Mouse (Mus musculus) monocyte, adult 5-6 weeks (primary cell): Measurements from ENCODE around the gene Kctd20. TPM values are rescaled to one million over a fixed set of nuclear protein-coding genes. Genes with fewer than 3 reads are reported as not detected.

Experiments used
- ATAC-seq: fragments of 153-309, 156-312 bp; replicated peaks from 2 replicates; pipeline ENCODE4 v1.8.0; 2017; ENCODE audit warnings: mild to moderate bottlenecking; ENCODE audit not compliant: low TSS enrichment, insufficient number of reproducible peaks, severe bottlenecking, poor library complexity, low FRiP score
- total RNA-seq: library from RNA; stranded (forward); fragments of 200-1000, 200-491, 200-594 nt; gene quantifications from 3 replicates; pipeline ENCODE4 v1.2.3, GENCODE M21; 2017

The Kctd20 gene
- total RNA-seq, 1 experiment from 2014 or later: 95.1 TPM

DNA sequence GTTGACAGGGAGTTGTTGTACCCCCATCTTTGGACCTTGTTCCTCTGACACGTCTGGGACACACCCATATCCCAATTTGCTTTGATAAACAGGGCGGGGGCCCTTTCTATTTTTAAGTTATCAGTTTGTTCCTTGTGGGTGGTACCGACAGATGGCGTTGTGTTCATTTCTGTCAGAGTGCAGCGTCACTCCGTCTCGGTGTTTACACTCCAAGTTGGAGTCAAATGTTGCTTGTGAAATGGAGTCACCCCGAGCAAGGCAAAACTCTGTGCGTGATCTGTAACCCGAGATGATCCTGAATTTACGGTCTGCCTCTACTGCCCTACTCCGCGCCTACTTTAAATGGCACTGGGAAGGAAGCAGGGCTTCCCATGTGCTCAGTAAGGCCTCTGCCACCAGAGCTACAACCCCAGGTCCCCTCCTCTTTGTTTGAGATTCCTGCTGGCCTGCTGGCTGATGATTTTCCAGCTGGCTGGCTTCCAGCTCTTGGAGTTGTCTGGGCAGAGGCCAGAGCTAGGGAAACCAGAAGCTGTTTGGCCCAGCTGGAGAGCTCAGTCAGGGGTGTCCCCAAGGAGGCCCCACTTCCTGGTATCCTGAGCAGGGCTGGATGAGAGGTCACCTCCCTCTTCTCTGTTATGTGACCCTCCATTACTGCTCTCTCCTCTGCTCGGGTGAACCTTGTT is 21.2 kb upstream of the Kctd20 start:
- peak; percentile 51 for ATAC-seq

DNA sequence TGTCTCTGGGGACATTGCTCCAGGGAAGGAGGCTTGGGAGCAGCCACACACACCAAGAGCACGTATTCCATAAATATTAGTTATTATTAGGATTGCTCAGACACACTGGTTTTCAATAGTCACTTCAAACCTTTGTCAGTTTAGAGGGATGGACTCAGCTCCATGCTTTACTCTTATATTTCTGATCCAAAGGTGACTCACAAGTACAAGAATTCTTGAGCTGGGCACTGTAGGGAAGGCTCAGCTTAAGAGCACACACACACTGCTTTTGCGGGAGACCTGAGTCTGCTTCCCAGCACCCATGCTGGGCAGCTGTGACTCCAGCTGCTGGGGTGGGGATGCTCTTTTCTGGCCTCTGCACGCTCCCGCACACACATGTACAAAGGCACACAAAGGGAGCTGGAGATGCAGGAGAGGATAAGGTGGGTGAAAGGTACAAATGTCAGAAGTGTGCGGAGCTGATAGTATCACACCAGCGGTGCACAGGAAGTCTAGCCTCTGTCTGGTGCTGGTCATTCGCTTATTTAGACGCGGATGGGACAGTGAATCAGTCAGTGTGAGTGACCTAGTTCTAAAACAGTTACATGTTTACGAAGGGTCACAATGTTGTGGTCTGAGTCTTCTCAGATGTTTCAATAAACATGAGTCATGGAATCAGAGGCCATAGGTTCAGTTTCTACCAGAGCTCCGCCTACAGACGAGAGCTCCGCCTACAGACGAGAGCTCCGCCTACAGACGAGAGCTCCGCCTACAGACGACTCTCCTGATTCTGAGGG is 20.1 kb upstream of the Kctd20 start:
- ATAC-seq: no peak

DNA sequence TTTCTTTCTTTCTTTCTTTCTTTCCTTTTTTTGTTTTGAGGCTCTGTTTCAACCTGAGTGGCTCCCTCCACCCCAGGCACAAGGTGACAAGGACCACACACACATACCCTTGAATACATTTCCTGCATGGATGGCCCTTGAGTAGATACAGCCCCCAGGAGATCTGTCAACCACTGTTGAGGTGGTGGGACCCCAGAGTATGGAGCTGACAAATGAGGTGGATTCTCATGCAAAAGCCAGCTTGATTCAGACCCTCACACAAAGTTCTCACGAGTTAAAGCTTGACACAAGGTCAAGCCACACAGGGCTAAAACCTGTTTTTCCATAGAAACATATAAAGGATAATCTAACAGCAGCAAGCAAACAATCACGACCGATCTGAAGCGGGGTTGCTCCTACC is 19.5 kb upstream of the Kctd20 start:
- no peak for ATAC-seq

DNA sequence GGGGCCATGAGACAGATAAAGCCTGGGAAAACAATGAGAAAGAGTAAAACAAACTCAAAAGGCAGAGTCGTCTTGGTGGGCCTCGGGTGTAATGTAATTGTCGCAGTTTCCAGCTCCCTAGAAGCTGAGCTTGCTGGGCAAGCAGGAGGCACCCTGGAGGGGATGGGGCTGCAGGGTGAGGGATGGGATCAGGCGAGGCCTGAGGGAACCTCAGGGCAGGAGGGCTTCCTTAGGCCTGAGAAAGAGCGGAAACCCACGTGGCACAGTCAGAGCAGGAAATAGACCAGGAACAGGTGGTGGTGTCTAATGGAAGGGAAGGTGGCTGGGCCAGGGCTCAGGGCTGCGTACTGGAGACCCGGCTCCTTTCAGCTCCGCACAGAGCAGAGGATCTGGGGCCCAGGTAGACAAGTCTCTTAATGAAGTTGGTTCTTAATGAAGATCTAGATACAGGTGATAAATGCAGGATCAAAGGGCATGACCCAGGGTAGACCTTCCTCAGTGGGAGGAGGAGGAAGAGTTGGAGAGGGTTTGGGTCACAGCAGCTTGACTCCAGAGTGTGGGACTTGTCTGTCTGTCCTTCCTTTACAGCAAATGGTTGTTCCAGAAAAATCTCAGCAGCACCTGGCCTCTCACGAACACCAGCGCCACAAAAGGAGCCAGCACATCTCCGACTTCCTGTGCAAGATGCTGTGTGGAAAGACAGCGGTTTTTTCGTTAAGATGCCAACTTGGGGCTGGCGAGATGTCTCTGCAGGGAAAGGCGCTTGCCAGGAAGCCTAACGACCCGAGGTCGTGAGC is 17.4 kb upstream of the Kctd20 start:
- no peak for ATAC-seq

DNA sequence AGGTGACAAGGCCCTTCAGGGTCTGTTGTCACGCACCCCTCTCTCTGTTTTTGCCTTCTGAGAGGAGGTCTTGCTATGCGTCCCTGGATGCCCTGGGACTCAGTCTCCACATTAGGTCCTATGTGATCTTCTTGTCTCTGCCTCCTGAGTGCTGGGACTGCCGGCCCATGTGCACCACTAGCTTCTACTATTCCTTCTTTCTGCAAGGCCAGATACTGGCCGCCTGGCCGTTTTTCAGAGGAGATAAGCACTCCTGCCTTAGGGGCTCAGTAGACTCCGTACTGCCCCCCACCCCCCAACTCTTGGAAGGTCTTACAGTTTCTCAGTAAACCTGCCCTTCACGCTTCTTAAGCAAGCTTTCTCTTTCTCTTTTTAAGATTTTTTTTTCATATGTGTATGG is 15.6 kb upstream of the Kctd20 start:
- no peak for ATAC-seq

DNA sequence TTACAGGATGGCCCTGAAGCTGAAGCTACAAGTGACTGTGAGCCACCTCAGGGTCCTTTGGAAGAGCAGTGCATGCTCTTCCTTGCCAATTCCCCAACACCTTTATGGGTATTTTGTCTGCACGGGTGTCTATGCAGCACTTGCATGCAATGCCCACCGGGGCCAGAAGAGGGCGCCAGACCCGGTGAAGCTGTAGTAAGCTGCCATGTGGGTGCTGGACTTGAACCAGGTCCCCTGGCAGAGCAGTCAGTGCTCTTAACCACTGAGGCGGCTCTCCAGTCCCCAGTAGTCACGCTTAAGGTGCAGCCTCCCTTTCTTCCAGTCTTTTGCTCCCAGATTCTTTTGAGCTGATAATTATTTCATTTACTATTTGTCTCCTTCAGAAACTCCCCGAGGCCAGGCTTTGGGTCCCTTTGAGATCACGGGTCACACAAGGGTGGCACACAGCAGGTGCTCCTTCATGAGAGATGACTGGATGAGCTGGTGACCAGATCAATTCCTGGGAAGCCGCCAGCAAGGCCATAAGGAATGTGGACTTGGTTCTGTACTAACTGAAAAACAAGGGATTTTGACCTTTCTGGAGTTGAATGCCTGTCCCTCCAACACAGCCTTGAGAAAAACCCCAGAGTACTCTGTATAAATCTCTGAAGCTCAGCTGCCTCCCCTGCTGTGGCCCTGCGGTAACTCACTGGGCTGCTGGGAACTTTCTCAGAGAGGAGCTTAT is 15.0 kb upstream of the Kctd20 start:
- ATAC-seq: peak; percentile 66; the same call in 1 of the 2 replicates

DNA sequence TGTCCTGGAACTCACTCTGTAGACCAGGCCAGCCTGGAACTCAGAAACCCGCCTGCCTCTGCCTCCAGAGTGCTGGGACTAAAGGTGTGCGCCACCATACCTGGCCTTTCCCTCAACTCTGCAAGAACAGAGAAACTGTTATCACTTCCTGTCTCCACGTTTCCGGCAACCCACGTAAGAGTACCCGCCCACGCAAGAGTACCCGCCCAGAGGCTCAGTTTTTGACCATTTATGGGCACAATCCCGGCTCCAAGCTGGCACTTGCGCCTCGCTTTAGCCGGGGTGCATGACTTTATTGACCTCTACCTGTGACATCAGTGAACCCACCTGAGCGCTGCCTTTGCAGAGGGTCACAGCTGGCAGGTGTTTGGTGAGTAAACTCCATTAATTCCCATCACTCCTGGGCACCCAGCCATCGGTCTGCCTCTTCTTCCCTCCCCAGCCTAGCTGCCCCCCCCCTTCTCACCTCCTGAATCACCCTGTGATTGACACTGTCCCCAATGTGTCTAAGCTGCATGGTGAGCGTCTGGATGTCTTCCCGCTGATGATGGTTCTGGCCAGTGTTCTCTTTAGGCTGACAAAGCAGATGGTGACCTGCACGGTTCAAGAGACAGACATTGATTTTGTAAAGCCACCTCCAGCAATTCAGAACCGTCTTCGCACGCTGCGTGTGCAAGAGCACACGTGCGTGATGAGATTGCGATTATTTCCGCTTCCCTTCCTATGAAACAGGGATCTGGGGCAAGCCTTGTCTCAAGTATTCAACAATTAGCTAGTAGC is 10.8 kb upstream of the Kctd20 start:
- ATAC-seq: no peak

DNA sequence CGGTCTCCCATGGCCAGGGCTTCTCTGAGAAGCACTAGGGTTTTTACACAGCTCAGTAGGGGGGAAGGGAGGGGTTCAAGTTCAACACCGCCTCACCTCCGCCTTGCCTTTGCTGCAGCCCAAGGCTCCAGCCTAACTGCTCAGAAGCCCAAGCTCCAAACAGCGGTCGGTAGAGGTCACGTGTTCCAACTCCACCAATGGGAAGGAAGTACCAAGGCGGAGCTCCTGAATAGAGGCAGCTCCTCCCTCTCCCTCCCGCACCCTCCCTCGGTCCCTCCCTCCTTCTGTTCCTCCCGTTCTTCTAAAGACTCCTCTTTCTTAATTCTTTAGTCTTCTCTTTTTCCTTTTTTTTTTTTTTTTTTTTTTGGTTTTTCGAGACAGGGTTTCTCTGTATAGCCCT is 9.6 kb upstream of the Kctd20 start:
- ATAC-seq: 0 out of 2 replicates have a peak, but pooled peaks have one; percentile 47

DNA sequence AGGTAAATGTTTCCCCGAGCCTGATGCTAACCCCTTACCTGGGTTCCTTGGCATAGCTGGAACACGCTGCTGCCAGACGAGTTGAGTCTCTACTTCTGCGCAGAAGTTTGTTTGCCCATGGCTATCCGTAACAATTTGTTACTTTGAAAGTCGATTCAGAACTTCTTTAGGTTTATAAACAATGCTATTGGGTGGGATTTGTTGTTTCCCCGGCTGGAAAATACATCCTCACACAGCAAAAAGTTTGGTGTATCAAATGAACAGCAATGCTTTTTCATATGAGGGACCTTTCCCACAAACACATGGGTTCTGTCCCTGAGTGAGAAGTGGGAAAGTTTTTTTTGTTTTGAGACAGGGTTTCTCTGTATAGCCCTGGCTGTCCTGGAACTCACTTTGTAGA is 8.0 kb upstream of the Kctd20 start, which contains the start of gene Pxt1:
Gene Pxt1, minus strand, starts transcription at position 101 of the 400 bp plus-strand sequence.
- ATAC-seq: no peak

DNA sequence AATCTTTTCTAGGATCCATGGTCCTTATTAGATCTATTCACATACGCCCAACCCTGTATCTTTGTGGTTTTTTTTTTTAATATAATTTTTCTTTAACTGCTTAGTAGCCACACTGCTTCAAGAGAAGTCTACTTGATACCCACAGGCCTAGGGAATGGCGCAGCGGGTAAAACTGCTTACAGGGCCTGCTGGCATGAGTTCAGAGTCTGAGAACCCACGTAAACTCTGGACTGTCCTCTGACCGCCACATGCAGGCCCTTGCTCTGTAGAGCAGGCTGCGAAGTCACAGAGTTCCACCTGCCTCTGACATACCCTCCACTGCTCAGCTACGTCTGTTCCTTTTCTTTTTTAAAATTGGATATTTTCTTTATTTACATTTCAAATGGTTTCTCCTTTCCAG is 7.3 kb upstream of the Kctd20 start:
- ATAC-seq: no peak

DNA sequence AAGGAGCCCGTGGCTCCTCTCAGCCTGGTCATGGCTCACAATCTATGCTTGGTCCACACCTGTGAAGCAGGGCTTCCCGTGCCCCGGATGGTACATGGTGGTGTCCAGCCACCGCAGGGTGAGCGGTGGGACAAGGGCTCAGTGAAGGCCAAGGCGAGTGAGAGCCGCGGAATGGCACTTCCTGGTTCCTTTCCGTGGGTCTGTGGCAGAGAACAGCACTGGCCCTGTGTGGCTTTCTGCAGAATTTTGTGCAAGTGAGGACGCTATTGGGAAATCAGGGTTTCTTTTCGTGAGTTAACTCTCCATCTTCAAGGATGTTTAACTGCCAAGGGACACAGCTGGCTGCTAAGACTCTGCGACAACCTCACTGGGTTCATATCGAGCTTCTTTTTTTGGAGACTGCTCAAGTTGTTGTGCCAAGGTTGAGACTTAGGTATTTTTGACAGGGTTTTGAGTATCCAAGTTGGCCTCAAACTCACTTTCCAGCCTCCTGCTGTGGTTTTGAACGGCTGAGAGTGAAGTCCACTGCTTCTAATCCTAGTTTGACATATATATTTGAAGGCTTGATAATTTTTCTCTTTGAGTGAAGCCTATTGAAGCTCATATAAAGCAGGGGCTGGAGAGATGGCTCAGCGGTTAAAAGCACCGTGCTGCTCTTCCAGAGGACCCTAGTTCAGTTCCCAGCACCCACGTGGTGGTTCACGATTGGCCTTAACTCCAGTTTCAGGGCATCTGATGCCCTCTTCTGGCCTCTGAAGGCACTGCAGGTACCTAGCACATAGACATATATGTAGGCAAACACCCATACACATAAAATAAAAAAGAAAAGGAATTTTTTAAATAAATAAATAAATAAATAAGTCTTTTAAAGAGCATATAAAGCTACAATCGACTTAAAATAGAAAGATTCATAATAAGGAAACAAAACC is 4.5 kb upstream of the Kctd20 start:
- ATAC-seq: 0 out of 2 replicates have a peak, but pooled peaks have one; percentile 28

DNA sequence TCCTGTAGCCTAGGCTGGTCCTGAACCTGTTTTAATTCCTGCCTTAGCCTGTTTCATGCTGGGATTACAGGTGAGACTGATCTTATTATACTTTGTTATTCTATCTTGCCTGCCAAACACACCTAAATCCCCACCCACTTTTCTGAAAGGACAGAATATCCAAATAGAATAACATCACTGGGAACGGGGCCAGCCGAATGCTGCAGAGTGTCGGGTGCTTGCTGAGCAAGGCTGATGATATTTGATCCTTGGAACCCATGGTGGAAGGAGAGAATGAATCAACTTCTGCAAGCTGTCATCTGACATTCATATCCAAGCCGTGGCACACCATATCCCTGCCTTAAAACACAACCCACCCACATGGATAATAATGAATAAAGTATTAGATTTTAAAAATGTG is 3.1 kb upstream of the Kctd20 start:
- no peak for ATAC-seq

DNA sequence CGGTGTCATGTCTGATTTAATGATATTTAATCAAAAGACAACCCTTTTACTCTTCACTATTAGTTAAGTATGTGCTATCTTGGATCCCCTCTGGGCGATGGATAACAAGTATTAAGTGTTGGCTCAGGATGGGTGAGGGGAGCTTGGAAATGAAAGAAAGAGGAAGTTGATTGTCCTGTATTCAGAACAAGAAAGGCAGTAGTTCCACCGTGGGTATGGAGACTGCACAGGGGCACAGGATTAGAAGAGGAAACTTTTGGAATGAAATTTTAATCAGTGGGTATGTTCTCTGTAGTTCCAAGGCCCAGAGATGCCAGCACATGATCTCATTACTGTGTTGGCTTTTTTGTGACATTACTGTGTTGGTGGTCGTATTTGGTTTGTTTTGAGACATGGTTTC is 999 bp upstream of the Kctd20 start:
- ATAC-seq: no peak

DNA sequence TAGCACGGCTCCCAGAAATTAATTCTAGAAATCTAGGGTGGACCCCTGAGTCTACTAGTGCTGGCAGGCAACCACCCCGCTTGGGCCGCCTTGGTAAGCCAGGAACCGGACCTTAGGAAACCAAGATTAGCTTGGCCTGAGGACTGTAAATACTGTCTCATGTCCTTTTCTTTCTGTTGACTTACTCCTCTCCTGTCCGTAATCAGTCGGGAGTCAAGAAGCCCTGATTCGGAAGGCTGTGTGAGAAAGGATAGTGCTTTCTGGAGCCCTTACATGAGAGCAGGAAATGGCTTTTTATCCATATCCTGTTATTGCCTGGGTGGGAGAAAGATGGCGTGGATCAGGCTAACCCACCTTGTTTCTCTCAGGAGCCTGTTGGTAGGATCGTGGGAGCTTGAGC is 1.5 kb downstream of the Kctd20 start:
- ATAC-seq: no peak

DNA sequence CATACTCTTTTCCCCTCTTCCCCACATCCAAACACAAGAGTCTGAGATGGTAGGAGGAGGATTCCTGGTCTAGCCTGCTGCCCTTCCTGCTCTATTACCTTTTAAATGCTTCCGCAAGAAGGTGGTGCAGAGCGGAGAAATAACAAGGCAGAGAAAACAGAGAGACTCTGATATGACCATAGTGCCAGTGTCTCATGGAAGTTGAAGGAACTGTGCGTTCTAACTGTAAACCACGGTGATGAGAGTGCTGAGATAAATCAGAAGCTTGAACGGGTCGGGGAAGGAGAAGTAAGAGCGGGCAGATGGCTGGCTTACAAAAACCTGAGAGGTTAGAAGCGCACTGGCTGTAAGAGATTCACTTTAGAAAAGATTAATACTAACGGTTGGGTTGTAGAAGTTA is 2.7 kb downstream of the Kctd20 start:
- no peak for ATAC-seq

DNA sequence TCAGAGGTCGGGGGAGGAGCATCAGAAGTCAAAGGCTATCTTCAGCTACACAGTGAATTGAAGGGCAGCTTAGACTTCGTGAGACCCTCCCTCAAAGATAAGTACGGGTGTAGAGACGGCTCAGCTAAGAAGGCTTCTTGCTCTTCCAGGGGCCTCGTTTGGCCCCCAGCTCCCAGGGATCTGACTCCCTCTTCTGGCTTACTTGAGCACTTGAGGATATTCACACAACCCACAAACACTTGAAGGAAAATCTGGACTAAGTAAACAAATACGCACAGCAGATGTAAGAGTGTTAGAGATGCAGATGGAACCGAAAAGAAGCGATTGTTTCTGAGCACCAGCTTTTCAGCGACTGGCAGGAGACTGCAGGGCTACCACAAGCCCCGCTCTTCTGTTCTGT is 8.8 kb downstream of the Kctd20 start:
- no peak for ATAC-seq

DNA sequence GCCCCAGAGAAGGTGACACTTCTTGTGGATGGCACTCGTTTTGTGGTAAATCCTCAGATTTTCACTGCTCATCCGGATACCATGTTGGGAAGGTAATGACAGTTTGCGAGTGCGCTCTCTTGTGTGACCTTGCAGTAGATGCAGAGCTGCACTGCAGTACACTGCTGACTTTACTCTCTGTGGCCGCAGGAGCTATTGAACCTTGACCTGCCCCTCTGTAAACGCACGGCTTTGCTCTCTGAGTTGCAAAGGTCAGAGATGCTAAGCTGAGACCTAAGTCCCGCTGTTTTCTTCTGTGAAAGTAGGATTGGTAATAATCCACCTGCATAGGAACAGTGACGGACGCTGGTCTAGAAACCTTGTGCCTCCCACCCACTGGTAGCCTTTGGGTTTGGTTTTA is 9.8 kb downstream of the Kctd20 start:
- no peak for ATAC-seq
